Mouse (Mus musculus): ENCODE data around the gene Rpl6. TPM values are rescaled to one million over a fixed set of nuclear protein-coding genes. Genes with fewer than 3 reads are reported as not detected.
A peak's percentile ranks its signal among the peaks of the same experiment; 100 is the strongest.

Gene Rpl6
- polyA plus RNA-seq (2014; fragmentation: Nextera tagmentation; extraction: Ambion mirVana): 386 and 413 TPM in 2 replicates

GRCm38 (mm10) chr5:121204132-121205089, at the start of gene Rpl6:
Gene Rpl6 (plus strand): TSS chr5:121204481.
- H3K27ac ChIP-seq (replicated peaks in 1 of 2; ENCODE audit: control insufficient read depth in 1 of 2, insufficient read depth in 1 of 2, low read depth in 2 of 2, low read length in 2 of 2): peak within 1 kb of the TSS; percentile 59 to 73
- no peaks in the 10 kb centered on the region for H3K9me3 ChIP-seq (ENCODE audit: control insufficient read depth, low read length)
- peaks cover 6 to 18% of the 10 kb centered on the region in 2 experiments for H3K4me1 ChIP-seq (ENCODE audit: control insufficient read depth in 2 of 2, insufficient read depth in 2 of 2, low read length in 2 of 2)
- H3K36me3 ChIP-seq (ENCODE audit: control insufficient read depth, insufficient read depth, low read length): peaks cover 41% of the 10 kb centered on the region
- H3K4me2 ChIP-seq (ENCODE audit: low read length): peak within 1 kb of the TSS; percentile 84
- peak within 1 kb of the TSS; percentile 99 for H3K9ac ChIP-seq (ENCODE audit: low read length)
- H3K27me3 ChIP-seq (ENCODE audit: control insufficient read depth, insufficient read depth, low read length): no peaks in the 10 kb centered on the region
- WGBS: 2% methylated on average over 52 of the region's 52 CpGs
- ATAC-seq (ENCODE audit: insufficient number of reproducible peaks, insufficient read depth, low FRiP score, low read depth): peak; percentile 81
- H3K4me3 ChIP-seq (ENCODE audit: control insufficient read depth in 1 of 2, insufficient read depth in 1 of 2, low read depth in 1 of 2, low read length in 2 of 2): peak within 1 kb of the TSS; percentile 84 to 90

- no peak overlapping the region for H3K4me3 ChIP-seq (ENCODE audit: control insufficient read depth in 1 of 2, insufficient read depth in 1 of 2, low read depth in 1 of 2, low read length in 2 of 2)
- ATAC-seq (ENCODE audit: insufficient number of reproducible peaks, insufficient read depth, low FRiP score, low read depth): no peak
- no peak overlapping the region for H3K4me2 ChIP-seq (ENCODE audit: low read length)
- H3K27ac ChIP-seq (replicated peaks in 1 of 2; ENCODE audit: control insufficient read depth in 1 of 2, insufficient read depth in 1 of 2, low read depth in 2 of 2, low read length in 2 of 2): peak overlapping the region in 1 of 2 experiments; percentile 28; a peak in 3 of 4 replicates
- H3K9ac ChIP-seq (ENCODE audit: low read length): no peak overlapping the region
- H3K9me3 ChIP-seq (ENCODE audit: control insufficient read depth, low read length): no peaks in the 10 kb centered on the region
- peaks cover 17 to 30% of the 10 kb centered on the region in 2 experiments for H3K4me1 ChIP-seq (ENCODE audit: control insufficient read depth in 2 of 2, insufficient read depth in 2 of 2, low read length in 2 of 2)
- no peaks in the 10 kb centered on the region for H3K27me3 ChIP-seq (ENCODE audit: control insufficient read depth, insufficient read depth, low read length)
- 77% methylated on average over 4 of the region's 4 CpGs for WGBS
- H3K36me3 ChIP-seq (ENCODE audit: control insufficient read depth, insufficient read depth, low read length): peaks cover 92% of the 10 kb centered on the region
These were observed 48.2 kb upstream of the Rpl6 start for GRCm38 (mm10) chr5:121156121-121156520.

DNA sequence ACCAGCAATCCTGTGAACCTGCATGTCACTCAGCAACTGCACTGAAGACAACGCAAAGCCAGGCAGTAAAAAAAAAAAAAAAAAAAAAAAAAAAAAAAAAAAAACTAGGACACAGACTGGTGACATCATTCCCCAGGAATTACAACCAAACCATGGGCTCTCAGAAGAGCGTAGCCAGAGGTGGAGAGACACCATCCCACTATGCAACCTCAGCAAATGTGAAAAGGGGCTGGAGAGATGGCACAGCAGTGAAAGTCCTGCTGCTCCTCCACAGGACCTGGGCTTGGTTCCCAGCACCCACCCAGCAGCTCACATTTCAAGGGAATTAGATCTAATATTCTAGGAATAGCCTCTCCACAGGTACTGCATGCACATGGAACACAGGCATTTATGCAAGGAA, 47.3 kb upstream of the Rpl6 start:
- Histone ChIP-seq H3K9ac (ENCODE audit: low read length) (no peak overlapping the region), H3K4me2 (ENCODE audit: low read length) (no peak overlapping the region), H3K4me1 (ENCODE audit: control insufficient read depth in 2 of 2, insufficient read depth in 2 of 2, low read length in 2 of 2) (peaks cover 17 to 30% of the 10 kb centered on the region in 2 experiments), H3K27ac (replicated peaks in 1 of 2; ENCODE audit: control insufficient read depth in 1 of 2, insufficient read depth in 1 of 2, low read depth in 2 of 2, low read length in 2 of 2) (peak overlapping the region; percentile 12 to 28; a peak in 1 of 4 replicates), H3K4me3 (ENCODE audit: control insufficient read depth in 1 of 2, insufficient read depth in 1 of 2, low read depth in 1 of 2, low read length in 2 of 2) (no peak overlapping the region), H3K9me3 (ENCODE audit: control insufficient read depth, low read length) (no peaks in the 10 kb centered on the region), H3K36me3 (ENCODE audit: control insufficient read depth, insufficient read depth, low read length) (peaks cover 92% of the 10 kb centered on the region), H3K27me3 (ENCODE audit: control insufficient read depth, insufficient read depth, low read length) (no peaks in the 10 kb centered on the region)
- WGBS: 18% methylated on average over 2 of the region's 2 CpGs
- no peak for ATAC-seq (ENCODE audit: insufficient number of reproducible peaks, insufficient read depth, low FRiP score, low read depth)

GRCm38 (mm10) chr5:121157489-121157888, 46.8 kb upstream of the Rpl6 start:
- H3K27ac ChIP-seq (replicated peaks in 1 of 2; ENCODE audit: control insufficient read depth in 1 of 2, insufficient read depth in 1 of 2, low read depth in 2 of 2, low read length in 2 of 2): no peak overlapping the region
- H3K4me1 ChIP-seq (ENCODE audit: control insufficient read depth in 2 of 2, insufficient read depth in 2 of 2, low read length in 2 of 2): peaks cover 17 to 30% of the 10 kb centered on the region in 2 experiments
- no peak overlapping the region for H3K4me3 ChIP-seq (ENCODE audit: control insufficient read depth in 1 of 2, insufficient read depth in 1 of 2, low read depth in 1 of 2, low read length in 2 of 2)
- ATAC-seq (ENCODE audit: insufficient number of reproducible peaks, insufficient read depth, low FRiP score, low read depth): no peak
- H3K36me3 ChIP-seq (ENCODE audit: control insufficient read depth, insufficient read depth, low read length): peaks cover 92% of the 10 kb centered on the region
- 89% methylated on average over 5 of the region's 5 CpGs for WGBS
- H3K9ac ChIP-seq (ENCODE audit: low read length): no peak overlapping the region
- no peak overlapping the region for H3K4me2 ChIP-seq (ENCODE audit: low read length)
- H3K27me3 ChIP-seq (ENCODE audit: control insufficient read depth, insufficient read depth, low read length): no peaks in the 10 kb centered on the region
- H3K9me3 ChIP-seq (ENCODE audit: control insufficient read depth, low read length): no peaks in the 10 kb centered on the region

GRCm38 (mm10) chr5:121158966-121159365, 45.3 kb upstream of the Rpl6 start:
- Histone ChIP-seq H3K27ac (replicated peaks in 1 of 2; ENCODE audit: control insufficient read depth in 1 of 2, insufficient read depth in 1 of 2, low read depth in 2 of 2, low read length in 2 of 2) (0 out of 4 replicates have a peak overlapping the region, but pooled peaks of 1 of the 2 experiments have one; percentile 7), H3K4me1 (ENCODE audit: control insufficient read depth in 2 of 2, insufficient read depth in 2 of 2, low read length in 2 of 2) (peaks cover 17 to 30% of the 10 kb centered on the region in 2 experiments), H3K4me3 (ENCODE audit: control insufficient read depth in 1 of 2, insufficient read depth in 1 of 2, low read depth in 1 of 2, low read length in 2 of 2) (no peak overlapping the region), H3K4me2 (ENCODE audit: low read length) (no peak overlapping the region), H3K9me3 (ENCODE audit: control insufficient read depth, low read length) (no peaks in the 10 kb centered on the region), H3K9ac (ENCODE audit: low read length) (no peak overlapping the region), H3K27me3 (ENCODE audit: control insufficient read depth, insufficient read depth, low read length) (no peaks in the 10 kb centered on the region), H3K36me3 (ENCODE audit: control insufficient read depth, insufficient read depth, low read length) (peaks cover 92% of the 10 kb centered on the region)
- 30% methylated on average over 7 of the region's 7 CpGs for WGBS
- no peak for ATAC-seq (ENCODE audit: insufficient number of reproducible peaks, insufficient read depth, low FRiP score, low read depth)

GRCm38 (mm10) chr5:121162285-121162684, 42.0 kb upstream of the Rpl6 start:
- Histone ChIP-seq H3K4me3 (ENCODE audit: control insufficient read depth in 1 of 2, insufficient read depth in 1 of 2, low read depth in 1 of 2, low read length in 2 of 2) (no peak overlapping the region), H3K36me3 (ENCODE audit: control insufficient read depth, insufficient read depth, low read length) (peaks cover 93% of the 10 kb centered on the region), H3K4me1 (ENCODE audit: control insufficient read depth in 2 of 2, insufficient read depth in 2 of 2, low read length in 2 of 2) (peaks cover 8 to 18% of the 10 kb centered on the region in 2 experiments; a peak in 3 of 4 replicates), H3K27ac (replicated peaks in 1 of 2; ENCODE audit: control insufficient read depth in 1 of 2, insufficient read depth in 1 of 2, low read depth in 2 of 2, low read length in 2 of 2) (no peak overlapping the region), H3K9ac (ENCODE audit: low read length) (no peak overlapping the region), H3K27me3 (ENCODE audit: control insufficient read depth, insufficient read depth, low read length) (no peaks in the 10 kb centered on the region), H3K4me2 (ENCODE audit: low read length) (no peak overlapping the region), H3K9me3 (ENCODE audit: control insufficient read depth, low read length) (no peaks in the 10 kb centered on the region)
- ATAC-seq (ENCODE audit: insufficient number of reproducible peaks, insufficient read depth, low FRiP score, low read depth): no peak
- WGBS: 78% methylated on average over 5 of the region's 5 CpGs

GRCm38 (mm10) chr5:121162923-121163322, 41.4 kb upstream of the Rpl6 start:
- Histone ChIP-seq H3K9me3 (ENCODE audit: control insufficient read depth, low read length) (no peaks in the 10 kb centered on the region), H3K9ac (ENCODE audit: low read length) (no peak overlapping the region), H3K4me3 (ENCODE audit: control insufficient read depth in 1 of 2, insufficient read depth in 1 of 2, low read depth in 1 of 2, low read length in 2 of 2) (no peak overlapping the region), H3K27ac (replicated peaks in 1 of 2; ENCODE audit: control insufficient read depth in 1 of 2, insufficient read depth in 1 of 2, low read depth in 2 of 2, low read length in 2 of 2) (no peak overlapping the region), H3K4me1 (ENCODE audit: control insufficient read depth in 2 of 2, insufficient read depth in 2 of 2, low read length in 2 of 2) (peaks cover 8 to 15% of the 10 kb centered on the region in 2 experiments; a peak in 3 of 4 replicates), H3K27me3 (ENCODE audit: control insufficient read depth, insufficient read depth, low read length) (no peaks in the 10 kb centered on the region), H3K4me2 (ENCODE audit: low read length) (no peak overlapping the region), H3K36me3 (ENCODE audit: control insufficient read depth, insufficient read depth, low read length) (peaks cover 93% of the 10 kb centered on the region)
- WGBS: 89% methylated on average over 7 of the region's 7 CpGs
- no peak for ATAC-seq (ENCODE audit: insufficient number of reproducible peaks, insufficient read depth, low FRiP score, low read depth)
